Mouse (Mus musculus) forebrain, postnatal 0 days (tissue): ENCODE results near the gene Gm28308. TPM values are rescaled to one million over a fixed set of nuclear protein-coding genes. Genes with fewer than 3 reads are reported as not detected.
A peak's percentile ranks its signal among the peaks of the same experiment; 100 is the strongest.

Experiments used
- ATAC-seq: fragments of 200-750 bp; cut with Nextera tagmentation; 2 replicates; pipeline ENCODE4 v1.8.0; 2017; ENCODE audit warnings: mild to moderate bottlenecking, moderate library complexity
- DNase-seq: peaks from one replicate; pipeline ENCODE4 v3.0.0-alpha.2; 2015
- H3K27ac ChIP-seq: fragments of 300-500 bp; sonication (generic); 2 replicates; pipeline ENCODE4 v1.5.1; 2014; ENCODE audit warnings: low read depth, mild to moderate bottlenecking, antibody characterized with exemption, low read length, moderate library complexity, mixed read lengths
- H3K27me3 ChIP-seq: fragments of 300-500 bp; sonication (generic); 2 replicates; pipeline ENCODE4 v1.6.1; 2014; ENCODE audit warnings: mild to moderate bottlenecking, low read length, mixed read lengths; ENCODE audit not compliant: insufficient read depth
- H3K36me3 ChIP-seq: fragments of 300-500 bp; sonication (generic); 2 replicates; pipeline ENCODE4 v1.6.1; 2014; ENCODE audit warnings: mild to moderate bottlenecking, moderate library complexity; ENCODE audit not compliant: insufficient read depth
- H3K4me1 ChIP-seq: fragments of 300-500 bp; sonication (generic); 2 replicates; pipeline ENCODE4 v1.6.1; 2014; ENCODE audit warnings: antibody characterized with exemption; ENCODE audit not compliant: insufficient read depth
- H3K4me2 ChIP-seq: fragments of 300-500 bp; sonication (generic); 2 replicates; pipeline ENCODE4 v1.6.1; 2014; ENCODE audit warnings: low read depth, mild to moderate bottlenecking, moderate library complexity
- H3K4me3 ChIP-seq: fragments of 300-500 bp; sonication (generic); 2 replicates; pipeline ENCODE4 v1.5.1; 2014; ENCODE audit warnings: low read depth, low read length, mixed read lengths
- H3K9ac ChIP-seq: fragments of 300-500 bp; sonication (generic); 2 replicates; pipeline ENCODE4 v1.6.1; 2014; ENCODE audit warnings: mild to moderate bottlenecking
- H3K9me3 ChIP-seq: fragments of 300-500 bp; sonication (generic); 2 replicates; pipeline ENCODE4 v1.6.1; 2016; ENCODE audit warnings: low read length
- CTCF ChIP-seq: sonication (generic); IDR thresholded peaks from 2 replicates; pipeline ENCODE4 v1.5.1; 2016; ENCODE audit warnings: antibody characterized with exemption, control low read depth, low read depth
- WGBS: fragments of 180-500 bp; shearing (Covaris S2); extraction: QIAGEN DNeasy Blood & Tissue Kit; methylation state at CpG from one replicate; pipeline ENCODE4 v1.1.7; 2014; 5-methylcytosine and 5-hydroxymethylcytosine counted together
- polyA plus RNA-seq: library from polyadenylated mRNA; unstranded; fragments of >200 nt; fragmentation: Nextera tagmentation; extraction: Ambion mirVana; gene quantifications from 2 replicates; pipeline ENCODE4 v1.2.1, GENCODE M21; 2015
- total RNA-seq: library from RNA; depleted of rRNA; stranded (reverse); fragments of >200 nt; gene quantifications from 2 replicates; pipeline ENCODE4 v1.2.3, GENCODE M21; 2014

The Gm28308 gene
- total and polyA plus RNA-seq, 2 experiments from 2014 or later = not detected

GRCm38 (mm10) chr6:52204050-52204752, 8.9 kb downstream of the Gm28308 start, which contains the start of gene Hoxa5:
Hoxa5 (minus strand) TSS chr6:52204587.
- peak; percentile 71 for TF ChIP-seq CTCF
- Histone ChIP-seq H3K4me2 (peak within 1 kb of the TSS; percentile 10; the same call in 1 of the 2 replicates), H3K27ac (no peak within 1 kb of the TSS), H3K27me3 (peaks cover 97% of the 10 kb centered on the region), H3K4me3 (peak within 1 kb of the TSS; percentile 9; the same call in 1 of the 2 replicates), H3K9me3 (no peaks in the 10 kb centered on the region), H3K9ac (no peak within 1 kb of the TSS), H3K4me1 (no peaks in the 10 kb centered on the region), H3K36me3 (no peaks in the 10 kb centered on the region)
- under 1% methylated on average over 65 of the region's 65 CpGs for WGBS
- ATAC-seq (no peak), DNase-seq (no peak)

- Histone ChIP-seq H3K36me3 (no peaks in the 10 kb centered on the region), H3K27ac (no peak overlapping the region), H3K4me2 (peak overlapping the region; percentile 10; the same call in 1 of the 2 replicates), H3K27me3 (peaks cover 97% of the 10 kb centered on the region), H3K9ac (no peak overlapping the region), H3K4me3 (no peak overlapping the region), H3K4me1 (no peaks in the 10 kb centered on the region), H3K9me3 (no peaks in the 10 kb centered on the region)
- no peak for DNase-seq
- 1% methylated on average over 44 of the region's 46 CpGs for WGBS
- no peak for TF ChIP-seq CTCF
- no peak for ATAC-seq
Observed at GRCm38 (mm10) chr6:52203371-52204049, 9.6 kb downstream of the Gm28308 start.

- Histone ChIP-seq H3K36me3 (no peaks in the 10 kb centered on the region), H3K4me1 (no peaks in the 10 kb centered on the region), H3K4me3 (no peak overlapping the region), H3K4me2 (no peak overlapping the region), H3K27me3 (peaks cover 97% of the 10 kb centered on the region), H3K9me3 (no peaks in the 10 kb centered on the region), H3K27ac (no peak overlapping the region), H3K9ac (no peak overlapping the region)
- DNase-seq (no peak), ATAC-seq (no peak)
- no peak for TF ChIP-seq CTCF
- WGBS = under 1% methylated on average over 10 of the region's 10 CpGs
Observed at GRCm38 (mm10) chr6:52203121-52203370, 10.1 kb downstream of the Gm28308 start.

GRCm38 (mm10) chr6:52202362-52203120, 10.6 kb downstream of the Gm28308 start:
- ATAC-seq (no peak), DNase-seq (no peak)
- H3K4me2 ChIP-seq = no peak overlapping the region
- H3K27me3 ChIP-seq = peaks cover 99% of the 10 kb centered on the region
- 2% methylated on average over 22 of the region's 22 CpGs for WGBS
- no peaks in the 10 kb centered on the region for H3K9me3 ChIP-seq
- H3K27ac ChIP-seq = no peak overlapping the region
- H3K4me3 ChIP-seq = no peak overlapping the region
- no peak overlapping the region for H3K9ac ChIP-seq
- no peak for TF ChIP-seq CTCF
- H3K36me3 ChIP-seq = no peaks in the 10 kb centered on the region
- no peaks in the 10 kb centered on the region for H3K4me1 ChIP-seq

- 11% methylated on average over 1 of the region's 1 CpGs for WGBS
- no peak overlapping the region for H3K9ac ChIP-seq
- ATAC-seq (no peak), DNase-seq (no peak)
- no peak overlapping the region for H3K4me3 ChIP-seq
- H3K36me3 ChIP-seq = no peaks in the 10 kb centered on the region
- no peaks in the 10 kb centered on the region for H3K4me1 ChIP-seq
- H3K27ac ChIP-seq = no peak overlapping the region
- TF ChIP-seq CTCF = no peak
- peaks cover 99% of the 10 kb centered on the region for H3K27me3 ChIP-seq
- H3K9me3 ChIP-seq = no peaks in the 10 kb centered on the region
- no peak overlapping the region for H3K4me2 ChIP-seq
Observed at GRCm38 (mm10) chr6:52201269-52201668, 11.9 kb downstream of the Gm28308 start.

- 6% methylated on average over 10 of the region's 10 CpGs for WGBS
- Histone ChIP-seq H3K4me3 (no peak overlapping the region), H3K4me2 (no peak overlapping the region)
Observed at GRCm38 (mm10) chr6:52200751-52201250, 12.3 kb downstream of the Gm28308 start.

More at GRCm38 (mm10) chr6:52200751-52201250, 12.3 kb downstream of the Gm28308 start:
- no peaks in the 10 kb centered on the region for H3K36me3 ChIP-seq
- H3K27ac ChIP-seq = no peak overlapping the region
- H3K27me3 ChIP-seq = peaks cover 99% of the 10 kb centered on the region
- TF ChIP-seq CTCF = no peak
- H3K4me1 ChIP-seq = no peaks in the 10 kb centered on the region
- no peak for ATAC-seq
- no peak overlapping the region for H3K9ac ChIP-seq
- DNase-seq = no peak
- no peaks in the 10 kb centered on the region for H3K9me3 ChIP-seq
